21 mouse cellular contexts compared by ENCODE assay signal in the genomic region with DNA sequence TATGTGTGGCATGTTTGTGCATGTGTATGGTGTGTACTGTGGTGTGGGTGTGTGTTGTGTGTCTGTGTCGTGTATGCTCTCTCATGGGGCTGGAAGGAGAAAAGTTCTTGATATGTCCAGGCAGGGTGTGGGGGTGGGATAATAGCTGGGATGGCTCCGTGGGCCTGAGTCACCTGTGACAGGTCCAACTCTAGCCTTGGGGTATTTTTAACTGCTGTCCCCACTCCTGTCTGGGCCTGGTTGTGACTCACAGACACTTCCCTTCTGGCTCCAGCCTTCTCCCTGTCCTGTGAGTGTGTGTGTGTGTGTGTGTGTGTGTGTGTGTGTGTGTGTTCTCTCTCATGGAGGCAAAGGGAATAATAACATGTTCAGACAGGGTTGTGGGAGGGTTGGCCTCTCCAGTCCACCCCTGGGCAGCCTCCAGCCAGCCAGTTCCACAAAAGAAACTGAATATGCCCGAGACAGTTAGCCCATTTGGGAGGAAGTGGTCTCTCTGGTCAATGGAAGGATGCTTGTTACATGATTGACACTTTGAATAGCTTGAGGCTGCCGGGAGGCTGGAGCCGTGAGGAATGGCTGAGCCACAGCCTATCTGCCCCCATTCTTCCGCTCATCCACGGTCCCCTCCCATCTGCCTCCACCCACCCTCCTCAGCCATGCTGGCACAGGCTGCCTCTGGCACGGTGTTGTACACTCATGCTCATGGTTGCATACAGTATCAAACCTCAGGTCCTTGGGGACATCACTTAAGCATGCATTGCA. TPM values are rescaled to one million over a fixed set of nuclear protein-coding genes. Genes with fewer than 3 reads are reported as not detected.
DNase-seq lines count a peak whose midpoint lies in the region; ATAC-seq and TF ChIP-seq lines count a peak whose summit lies in the region.
"Had no signal": no experiment of that assay in that cellular context is flagged by ENCODE, and none has a peak within 500 bp of the region (broad histone marks: within the 10 kb centered on the region; RNA-seq: fewer than 3 reads in every experiment).

No protein-coding gene starts in this region.

- peak; percentile 29 to 31 for DNase-seq in frontal cortex, postnatal 36 days (ENCODE audit: low spot score in 2 of 2)
- DNase-seq in frontal cortex, adult 2 months (ENCODE audit: extremely low spot score in 1 of 2, low spot score in 1 of 2) = no peak
- no peak for DNase-seq in midbrain, embryonic 10.5 days (ENCODE audit: low spot score)
- DNase-seq in 3T3-L1 (ENCODE audit: low read depth, low spot score) = peak; percentile 93
- DNase-seq in adrenal gland, postnatal 36 days = no peak
- no peak for DNase-seq in thymus, postnatal 14 days
- DNase-seq: cerebellum, adult 18-20 months; gastrocnemius, postnatal 36 days; kidney, adult 11 months; kidney, postnatal 36 days; thymus, postnatal 25 days had no signal

- H3K36me3 ChIP-seq in midbrain, embryonic 13.5 days = peaks cover 4% of the 10 kb centered on the region; the same call in 1 of the 2 replicates
- no peaks in the 10 kb centered on the region for H3K36me3 ChIP-seq in midbrain, embryonic 10.5 days
- H3K36me3 ChIP-seq: heart, embryonic 15.5 days; midbrain, embryonic 12.5 days had no signal

- 48% methylated on average over 8 of the region's 8 CpGs for WGBS in midbrain, embryonic 13.5 days
- 72% methylated on average over 8 of the region's 8 CpGs for WGBS in midbrain, embryonic 10.5 days

- no peak overlapping the region for H3K4me3 ChIP-seq in midbrain, embryonic 13.5 days (replicated peaks)
- no peak overlapping the region for H3K4me3 ChIP-seq in midbrain, embryonic 10.5 days
- no peak overlapping the region for H3K4me3 ChIP-seq in embryonic fibroblast, embryonic 13.5 days (ENCODE audit: insufficient read depth, low read length)
- H3K4me3 ChIP-seq: heart, embryonic 15.5 days; limb, embryonic 15.5 days; midbrain, embryonic 12.5 days had no signal

- H3K9me3 ChIP-seq in midbrain, embryonic 13.5 days = no peaks in the 10 kb centered on the region
- no peaks in the 10 kb centered on the region for H3K9me3 ChIP-seq in midbrain, embryonic 10.5 days (replicated peaks)
- H3K9me3 ChIP-seq: heart, embryonic 15.5 days; limb, embryonic 15.5 days; midbrain, embryonic 12.5 days had no signal

- TF ChIP-seq CTCF in embryonic fibroblast, embryonic 13.5 days (IDR thresholded peaks at IDR 0.05; ENCODE audit: borderline replicate concordance, insufficient read depth, low read length) = no peak

- H3K9ac ChIP-seq in midbrain, embryonic 13.5 days (replicated peaks) = no peak overlapping the region
- H3K9ac ChIP-seq: heart, embryonic 15.5 days; hindbrain, embryonic 14.5 days; limb, embryonic 15.5 days; midbrain, embryonic 12.5 days had no signal

- 0 out of 2 replicates have a peak, but pooled peaks cover 7% of the 10 kb centered on the region for H3K4me1 ChIP-seq in midbrain, embryonic 13.5 days (replicated peaks)
- H3K4me1 ChIP-seq in midbrain, embryonic 10.5 days = peaks cover 12% of the 10 kb centered on the region
- 0 out of 2 replicates have a peak, but pooled peaks cover 4% of the 10 kb centered on the region for H3K4me1 ChIP-seq in embryonic fibroblast, embryonic 13.5 days (ENCODE audit: control insufficient read depth, insufficient read depth, low read length)
- H3K4me1 ChIP-seq: heart, embryonic 15.5 days; midbrain, embryonic 12.5 days had no signal

- H3K27me3 ChIP-seq in midbrain, embryonic 13.5 days = no peaks in the 10 kb centered on the region
- H3K27me3 ChIP-seq in midbrain, embryonic 10.5 days (ENCODE audit: low read depth, poor library complexity, severe bottlenecking) = peaks cover 14% of the 10 kb centered on the region

- no peak for TF ChIP-seq POLR2A in embryonic fibroblast, embryonic 13.5 days (IDR thresholded peaks at IDR 0.05; ENCODE audit: low read depth, low read length)

- ATAC-seq in midbrain, embryonic 13.5 days = peak; percentile 65; the same call in 1 of the 2 replicates
- ATAC-seq: forebrain, embryonic 16.5 days had no signal

- no peak overlapping the region for H3K27ac ChIP-seq in midbrain, embryonic 13.5 days
- no peak overlapping the region for H3K27ac ChIP-seq in midbrain, embryonic 10.5 days (replicated peaks)
- peak overlapping the region; percentile 68 for H3K27ac ChIP-seq in embryonic fibroblast, embryonic 13.5 days (ENCODE audit: insufficient read depth, low read length)
- H3K27ac ChIP-seq: heart, embryonic 15.5 days; hindbrain, embryonic 14.5 days; limb, embryonic 15.5 days; midbrain, embryonic 12.5 days had no signal

- no peak overlapping the region for H3K4me2 ChIP-seq in midbrain, embryonic 13.5 days (replicated peaks)
- H3K4me2 ChIP-seq: heart, embryonic 15.5 days; hindbrain, embryonic 14.5 days; limb, embryonic 15.5 days; midbrain, embryonic 12.5 days had no signal

RNA-seq across cellular contexts. Expression of gene Rasa4, which starts 10.7 kb away (rescaled TPM):
- polyA plus RNA-seq in frontal cortex, adult 2 months (2012; rRNA removed) = 23.9 and 24.6 TPM in 2 replicates
- 13.7 and 16.4 TPM in 2 replicates for polyA plus RNA-seq in midbrain, embryonic 13.5 days (2015; fragmentation: Nextera tagmentation; extraction: Ambion mirVana)
- 3.6 and 6.3 TPM in 2 replicates for polyA plus RNA-seq in midbrain, embryonic 10.5 days (2016; fragmentation: Nextera tagmentation; extraction: Ambion mirVana)
- 20.6 and 39.8 TPM in 2 replicates for polyA plus RNA-seq in embryonic fibroblast, embryonic 13.5 days (2011; ENCODE audit: insufficient read length, low read depth, missing spikeins)
- 10 to 100 TPM; 11.2 to 11.9 TPM for total RNA-seq in adrenal gland, postnatal 36 days (2021)

RNA-seq across cellular contexts. Expression of gene Polr2j, which starts 22.0 kb away (rescaled TPM):
- polyA plus RNA-seq in frontal cortex, adult 2 months (2012; rRNA removed) = 121 TPM in 2 replicates
- 242 TPM in 2 replicates for polyA plus RNA-seq in midbrain, embryonic 13.5 days (2015; fragmentation: Nextera tagmentation; extraction: Ambion mirVana)
- 286 and 311 TPM in 2 replicates for polyA plus RNA-seq in midbrain, embryonic 10.5 days (2016; fragmentation: Nextera tagmentation; extraction: Ambion mirVana)
- 67.7 TPM in 2 replicates for polyA plus RNA-seq in embryonic fibroblast, embryonic 13.5 days (2011; ENCODE audit: insufficient read length, low read depth, missing spikeins)
- 10 to 100 TPM; 69.3 to 96.9 TPM for total RNA-seq in adrenal gland, postnatal 36 days (2021)

RNA-seq across cellular contexts. Expression of gene Upk3bl, which starts 40.1 kb away (rescaled TPM):
- polyA plus RNA-seq in frontal cortex, adult 2 months (2012; rRNA removed) = 0.22 and 0.67 TPM in 2 replicates
- polyA plus RNA-seq in midbrain, embryonic 13.5 days (2015; fragmentation: Nextera tagmentation; extraction: Ambion mirVana) = not detected in 2 replicates
- polyA plus RNA-seq in midbrain, embryonic 10.5 days (2016; fragmentation: Nextera tagmentation; extraction: Ambion mirVana) = 0.50 and 0.72 TPM in 2 replicates
- not detected in 2 replicates for polyA plus RNA-seq in embryonic fibroblast, embryonic 13.5 days (2011; ENCODE audit: insufficient read length, low read depth, missing spikeins)
- not detected for total RNA-seq in adrenal gland, postnatal 36 days (2021)
- total RNA-seq: gastrocnemius, postnatal 36 days; left cerebral cortex, postnatal 10 days; MEL had no signal
- polyA plus RNA-seq: forebrain, embryonic 16.5 days; hindbrain, embryonic 14.5 days; neural tube, embryonic 14.5 days had no signal

RNA-seq across cellular contexts. Expression of gene Lrwd1, which starts 41.4 kb away (rescaled TPM):
- 21.9 and 24.4 TPM in 2 replicates for polyA plus RNA-seq in frontal cortex, adult 2 months (2012; rRNA removed)
- 31.7 and 33.8 TPM in 2 replicates for polyA plus RNA-seq in midbrain, embryonic 13.5 days (2015; fragmentation: Nextera tagmentation; extraction: Ambion mirVana)
- 56.9 and 59.0 TPM in 2 replicates for polyA plus RNA-seq in midbrain, embryonic 10.5 days (2016; fragmentation: Nextera tagmentation; extraction: Ambion mirVana)
- 22.5 and 24.1 TPM in 2 replicates for polyA plus RNA-seq in embryonic fibroblast, embryonic 13.5 days (2011; ENCODE audit: insufficient read length, low read depth, missing spikeins)
- 10 to 100 TPM in 1 of 2 experiments, 1 to 10 TPM in 1; 9.6 to 11.5 TPM for total RNA-seq in adrenal gland, postnatal 36 days (2021)

RNA-seq across cellular contexts. Expression of gene Alkbh4, which starts 41.5 kb away (rescaled TPM):
- polyA plus RNA-seq in frontal cortex, adult 2 months (2012; rRNA removed) = 11.5 and 12.1 TPM in 2 replicates
- polyA plus RNA-seq in midbrain, embryonic 13.5 days (2015; fragmentation: Nextera tagmentation; extraction: Ambion mirVana) = 23.0 and 23.6 TPM in 2 replicates
- polyA plus RNA-seq in midbrain, embryonic 10.5 days (2016; fragmentation: Nextera tagmentation; extraction: Ambion mirVana) = 27.1 and 27.5 TPM in 2 replicates
- 8.1 and 8.8 TPM in 2 replicates for polyA plus RNA-seq in embryonic fibroblast, embryonic 13.5 days (2011; ENCODE audit: insufficient read length, low read depth, missing spikeins)
- 1 to 10 TPM; 6.8 to 7.5 TPM for total RNA-seq in adrenal gland, postnatal 36 days (2021)

Comparison
In these comparisons a context has a peak if more than half of its experiments do, and no peak if none do; other contexts are left out.
1. DNase-seq: peak in frontal cortex, postnatal 36 days (2 of 2) and 3T3-L1 (single experiment); none in frontal cortex, adult 2 months (0 of 2), midbrain, embryonic 10.5 days (single experiment), adrenal gland, postnatal 36 days (0 of 2) and thymus, postnatal 14 days (single experiment).